ENCODE assay signal across 19 mouse cellular contexts in the genomic region with DNA sequence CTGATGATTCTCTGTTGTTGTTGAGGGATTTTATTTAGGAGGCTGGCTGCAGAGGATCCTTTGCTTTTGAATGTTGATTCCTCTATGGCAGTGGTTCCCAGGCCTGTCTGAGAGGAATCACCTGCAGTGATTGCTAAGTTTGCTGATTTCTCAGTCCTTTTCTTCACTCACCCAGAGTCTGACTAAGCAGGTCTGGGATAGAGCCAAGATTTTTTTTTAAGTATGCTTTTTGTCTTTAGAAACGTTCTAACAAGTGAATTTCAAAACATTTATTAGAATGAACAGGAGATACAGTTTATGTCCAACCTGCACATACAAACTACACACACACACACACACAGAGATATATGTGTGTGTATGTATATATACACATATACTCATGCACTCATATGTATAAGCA.
A peak's percentile ranks its signal among the peaks of the same experiment; 100 is the strongest.
DNase-seq lines count a peak whose midpoint lies in the region; ATAC-seq lines count a peak whose summit lies in the region.
"Had no signal": no experiment of that assay in that cellular context is flagged by ENCODE, and none has a peak within 500 bp of the region (broad histone marks: within the 10 kb centered on the region; RNA-seq: fewer than 3 reads in every experiment).

No protein-coding gene starts in this region.

- peak; percentile 31; the same call in 1 of the 2 replicates for ATAC-seq in frontal cortex, adult (ENCODE audit: low TSS enrichment)
- ATAC-seq: activated CD4-positive, CD25-positive, alpha-beta regulatory T cell, adult 4 months; forebrain, embryonic 14.5 days; forebrain, embryonic 16.5 days; Patski had no signal

- DNase-seq in frontal cortex, postnatal 10 days (ENCODE audit: low spot score in 2 of 2), result no peak
- DNase-seq in 3T3-L1 (ENCODE audit: low read depth, low spot score) (peak; percentile 56), adipocyte (ENCODE audit: low spot score) (peak; percentile 25)
- DNase-seq in neural tube, embryonic 10.5 days (ENCODE audit: extremely low spot score, low spot score), result no peak
- DNase-seq: adrenal gland, adult 2 months; adrenal gland, postnatal 10 days; adrenal gland, postnatal 25 days; cerebellum, adult 11 months; cerebellum, adult 18-20 months; cerebellum, adult 8-10 months; cerebellum, adult 9-11 months; cerebellum, postnatal 14 days; cerebellum, postnatal 36 days; embryo, embryonic 11 days had no signal

Comparison
In these comparisons a context has a peak if more than half of its experiments do, and no peak if none do; other contexts are left out.
1. DNase-seq: peak in 3T3-L1 (single experiment) and adipocyte (single experiment); none in frontal cortex, postnatal 10 days (0 of 2) and neural tube, embryonic 10.5 days (single experiment).